Mouse (Mus musculus): ENCODE data around the gene Kri1.

DNA sequence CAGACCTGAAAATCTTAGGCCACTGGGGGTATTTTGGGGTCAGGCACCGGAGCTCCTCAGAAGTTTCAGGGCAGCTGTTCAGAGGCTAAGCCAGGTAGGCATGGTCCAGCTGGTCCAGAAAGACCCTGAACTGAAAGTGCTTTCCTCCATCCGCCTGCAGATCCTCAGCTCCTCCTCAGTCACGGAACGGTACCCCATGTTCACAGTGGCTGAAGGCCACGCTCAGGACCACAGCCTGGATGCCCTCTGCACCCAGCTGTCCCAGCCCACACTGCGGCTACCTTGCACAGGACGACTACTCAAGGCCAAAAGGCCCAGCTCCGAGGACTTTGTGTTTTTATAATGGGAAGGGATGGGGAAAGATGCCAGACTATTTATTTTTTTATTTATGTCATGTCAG lies 14.7 kb downstream of the Kri1 start:
- TF ChIP-seq CTCF (IDR thresholded peaks at IDR 0.05) (no peak), EP300 (IDR thresholded peaks at IDR 0.05) (no peak)

All from lung, postnatal 0 days (tissue).